Mouse (Mus musculus): ENCODE measurements at regions not wholly inside any gene's neighbourhood (a gene's known extent, or its start where the extent isn't known, plus 50 kb on each side); places are given as distances from the start of the nearest gene placed in this dataset.

GRCm38 (mm10) chr12:9340769-9341168, 229.1 kb upstream of the Osr1 start:
- H3K36me3 ChIP-seq (replicated peaks in 1 of 2; ENCODE audit: control insufficient read depth in 1 of 2, insufficient read depth in 1 of 2, low read length in 1 of 2) = no peaks in the 10 kb centered on the region
- H3K9ac ChIP-seq (ENCODE audit: insufficient read depth, low read depth) = no peak overlapping the region
- in situ Hi-C loops (cut with MboI; ENCODE audit: low pct_ligation_motif_present, low pct_unique_long_range_greater_than_20kb, low sequenced_read_pairs) = no loop called here
- H3K79me2 ChIP-seq (replicated peaks; ENCODE audit: control insufficient read depth, extremely low read depth, insufficient read depth, poor library complexity, severe bottlenecking) = no peaks in the 10 kb centered on the region
- no peaks in the 10 kb centered on the region for H3K4me1 ChIP-seq (ENCODE audit: control insufficient read depth in 1 of 2, insufficient read depth in 2 of 2)
- DNase-seq (ENCODE audit: extremely low read depth) = no peak
- dilution Hi-C loops (cut with MboI; ENCODE audit: extremely low pct_ligation_motif_present, extremely low pct_unique_long_range_greater_than_20kb, low sequenced_read_pairs) = no loop called here
- no peak overlapping the region for H3K4me2 ChIP-seq (ENCODE audit: insufficient read depth, low read depth, poor library complexity, severe bottlenecking)
- TF ChIP-seq UBTF (IDR thresholded peaks at IDR 0.05; ENCODE audit: low read depth, low read length) (no peak), HCFC1 (IDR thresholded peaks at IDR 0.05; ENCODE audit: low read depth, low read length) (no peak), USF2 (conservative IDR thresholded peaks at IDR 0.05; ENCODE audit: low read depth, low read length) (no peak), ELF1 (IDR thresholded peaks at IDR 0.05; ENCODE audit: low read depth, low read length) (no peak), POLR2A (IDR thresholded peaks at IDR 0.05; ENCODE audit: low read depth, low read length) (no peak), MAX (IDR thresholded peaks at IDR 0.05; ENCODE audit: low read length) (no peak)
- no peaks in the 10 kb centered on the region for H3K27me3 ChIP-seq (replicated peaks)
- H3K4me3 ChIP-seq (replicated peaks in 1 of 3; ENCODE audit: low read depth in 2 of 3, low read length in 2 of 3, poor library complexity in 1 of 3) = no peak overlapping the region
- no peaks in the 10 kb centered on the region for H3K9me3 ChIP-seq (replicated peaks; ENCODE audit: low read length)
- no peak overlapping the region for H3K27ac ChIP-seq (ENCODE audit: insufficient read depth, low read depth)

- TF ChIP-seq NELFE (IDR thresholded peaks at IDR 0.05; ENCODE audit: low read depth, low read length) (no peak), JUND (conservative IDR thresholded peaks at IDR 0.05; ENCODE audit: low read depth, low read length) (no peak), ETS1 (conservative IDR thresholded peaks at IDR 0.05; ENCODE audit: low read depth, low read length) (no peak), MAFK (IDR thresholded peaks at IDR 0.05; ENCODE audit: insufficient replicate concordance, low read length) (no peak), CHD1 (IDR thresholded peaks at IDR 0.05; ENCODE audit: low read depth, low read length) (no peak), GABPA (IDR thresholded peaks at IDR 0.05; ENCODE audit: insufficient replicate concordance, low read depth, low read length) (no peak), NRF1 (IDR thresholded peaks at IDR 0.05; ENCODE audit: low read depth, low read length) (no peak), CTCF (conservative IDR thresholded peaks at IDR 0.05 in 1 of 2, IDR thresholded peaks at IDR 0.05 in 1 of 2; ENCODE audit: low read depth in 2 of 2, low read length in 2 of 2) (no peak), CHD2 (IDR thresholded peaks at IDR 0.05; ENCODE audit: low read length) (no peak), ZC3H11A (IDR thresholded peaks at IDR 0.05; ENCODE audit: low read depth, low read length) (no peak), USF2 (conservative IDR thresholded peaks at IDR 0.05; ENCODE audit: low read depth, low read length) (no peak), RCOR1 (conservative IDR thresholded peaks at IDR 0.05; ENCODE audit: low read depth, low read length) (no peak), UBTF (IDR thresholded peaks at IDR 0.05; ENCODE audit: low read depth, low read length) (no peak), BHLHE40 (IDR thresholded peaks at IDR 0.05; ENCODE audit: low read depth, low read length) (no peak), HCFC1 (IDR thresholded peaks at IDR 0.05; ENCODE audit: low read depth, low read length) (no peak), IRF4 (IDR thresholded peaks at IDR 0.05; ENCODE audit: low read depth, low read length) (no peak), POLR2A (IDR thresholded peaks at IDR 0.05; ENCODE audit: low read depth, low read length) (no peak), TBP (conservative IDR thresholded peaks at IDR 0.05; ENCODE audit: low read depth, low read length) (no peak), POLR2AphosphoS2 (IDR thresholded peaks at IDR 0.05; ENCODE audit: low read depth, low read length) (no peak), ZNF384 (IDR thresholded peaks at IDR 0.05; ENCODE audit: low read depth, low read length) (no peak)
- H3K36me3 ChIP-seq (replicated peaks in 1 of 2; ENCODE audit: control insufficient read depth in 1 of 2, insufficient read depth in 1 of 2, low read length in 1 of 2) = no peaks in the 10 kb centered on the region
- H3K4me2 ChIP-seq (ENCODE audit: insufficient read depth, low read depth, poor library complexity, severe bottlenecking) = no peak overlapping the region
- H3K9me3 ChIP-seq (replicated peaks; ENCODE audit: low read length) = no peaks in the 10 kb centered on the region
- no peaks in the 10 kb centered on the region for H3K79me2 ChIP-seq (replicated peaks; ENCODE audit: control insufficient read depth, extremely low read depth, insufficient read depth, poor library complexity, severe bottlenecking)
- no peak for DNase-seq (ENCODE audit: extremely low read depth)
- no peaks in the 10 kb centered on the region for H3K27me3 ChIP-seq (replicated peaks)
- in situ Hi-C loops (cut with MboI; ENCODE audit: low pct_ligation_motif_present, low pct_unique_long_range_greater_than_20kb, low sequenced_read_pairs) (no loop called here), dilution Hi-C loops (cut with MboI; ENCODE audit: extremely low pct_ligation_motif_present, extremely low pct_unique_long_range_greater_than_20kb, low sequenced_read_pairs) (no loop called here)
- no peaks in the 10 kb centered on the region for H3K4me1 ChIP-seq (ENCODE audit: control insufficient read depth in 1 of 2, insufficient read depth in 2 of 2)
- no peak overlapping the region for H3K27ac ChIP-seq (ENCODE audit: insufficient read depth, low read depth)
- no peak overlapping the region for H3K9ac ChIP-seq (ENCODE audit: insufficient read depth, low read depth)
- no peak overlapping the region for H3K4me3 ChIP-seq (replicated peaks in 1 of 3; ENCODE audit: low read depth in 2 of 3, low read length in 2 of 3, poor library complexity in 1 of 3)
Observed at GRCm38 (mm10) chr12:9345359-9345758, 224.6 kb upstream of the Osr1 start.
